Mouse (Mus musculus) heart, embryonic 14.5 days (tissue): ENCODE measurements around the gene Tmem212. TPM values are rescaled to one million over a fixed set of nuclear protein-coding genes. Genes with fewer than 3 reads are reported as not detected.
A peak's percentile ranks its signal among the peaks of the same experiment; 100 is the strongest.

Experiments
- ATAC-seq: fragments of 200-750 bp; cut with Nextera tagmentation; 2 replicates; pipeline ENCODE4 v1.8.0; 2017; ENCODE audit warnings: low read depth, moderate TSS enrichment; ENCODE audit not compliant: insufficient number of reproducible peaks, insufficient read depth, low FRiP score
- H3K27ac ChIP-seq, 2 experiments: fragments of 200-500 bp in 1 of 2; fragments of 300-500 bp in 1 of 2; sonication (generic) in 1 of 2; replicated peaks in 1 of 2; 2 replicates each; pipeline ENCODE4 v1.5.1; 2012 to 2014; ENCODE audit warnings: low read depth in 2 of 2, low read length in 2 of 2, control low read depth in 1 of 2, mild to moderate bottlenecking in 1 of 2, mixed read lengths in 1 of 2; ENCODE audit not compliant: control insufficient read depth in 1 of 2, insufficient read depth in 1 of 2
- H3K27me3 ChIP-seq: fragments of 300-500 bp; sonication (generic); 2 replicates; pipeline ENCODE4 v1.6.1; 2014; ENCODE audit warnings: mild to moderate bottlenecking, low read length, control low read depth; ENCODE audit not compliant: control insufficient read depth, insufficient read depth
- H3K36me3 ChIP-seq: fragments of 300-500 bp; sonication (generic); 2 replicates; pipeline ENCODE4 v1.6.1; 2014; ENCODE audit warnings: mild to moderate bottlenecking, control low read depth, low read length, mixed read lengths; ENCODE audit not compliant: control insufficient read depth, insufficient read depth
- H3K4me1 ChIP-seq, 2 experiments: fragments of 200-500 bp in 1 of 2; fragments of 300-500 bp in 1 of 2; sonication (generic) in 1 of 2; 2 replicates each; pipeline ENCODE4 v1.6.1; 2012 to 2014; ENCODE audit warnings: low read length in 2 of 2, control low read depth in 1 of 2, mixed read lengths in 1 of 2; ENCODE audit not compliant: control insufficient read depth in 2 of 2, insufficient read depth in 2 of 2
- H3K4me2 ChIP-seq: fragments of 300-500 bp; sonication (generic); 2 replicates; pipeline ENCODE4 v1.6.1; 2014; ENCODE audit warnings: mild to moderate bottlenecking, low read length
- H3K4me3 ChIP-seq, 2 experiments: fragments of 200-500 bp in 1 of 2; fragments of 300-500 bp in 1 of 2; sonication (generic) in 1 of 2; 2 replicates each; pipeline ENCODE4 v1.5.1; 2012 to 2014; ENCODE audit warnings: low read length in 2 of 2, mild to moderate bottlenecking in 2 of 2, control low read depth in 1 of 2, low read depth in 1 of 2, moderate library complexity in 1 of 2; ENCODE audit not compliant: control insufficient read depth in 1 of 2, insufficient read depth in 1 of 2
- H3K9ac ChIP-seq: fragments of 300-500 bp; sonication (generic); 2 replicates; pipeline ENCODE4 v1.6.1; 2014; ENCODE audit warnings: mild to moderate bottlenecking, low read length
- H3K9me3 ChIP-seq: fragments of 300-500 bp; sonication (generic); 2 replicates; pipeline ENCODE4 v1.6.1; 2016; ENCODE audit warnings: low read length, control low read depth; ENCODE audit not compliant: control insufficient read depth
- WGBS: fragments of 180-500 bp; shearing (Covaris S2); extraction: QIAGEN DNeasy Blood & Tissue Kit; methylation state at CpG from one replicate; pipeline ENCODE4 v1.1.7; 2014; 5-methylcytosine and 5-hydroxymethylcytosine counted together
- polyA plus RNA-seq: library from polyadenylated mRNA; unstranded; fragments of >200 nt; fragmentation: Nextera tagmentation; extraction: Ambion mirVana; gene quantifications from 2 replicates; pipeline ENCODE4 v1.2.1, GENCODE M21; 2014

Gene Tmem212
- polyA plus RNA-seq, 1 experiment from 2014 or later, result not detected

GRCm38 (mm10) chr3:27886578-27886977, 9.6 kb downstream of the Tmem212 start:
- no peak overlapping the region for H3K4me2 ChIP-seq
- H3K27me3 ChIP-seq, result no peaks in the 10 kb centered on the region
- H3K4me1 ChIP-seq, result peaks cover 13 to 33% of the 10 kb centered on the region in 2 experiments
- 24% methylated on average over 7 of the region's 7 CpGs for WGBS
- H3K36me3 ChIP-seq, result no peaks in the 10 kb centered on the region
- peak; percentile 58; the same call in 1 of the 2 replicates for ATAC-seq
- H3K27ac ChIP-seq, result peak overlapping the region in 1 of 2 experiments; percentile 62; a peak in 3 of 4 replicates
- H3K9ac ChIP-seq, result no peak overlapping the region
- H3K9me3 ChIP-seq, result no peaks in the 10 kb centered on the region
- no peak overlapping the region for H3K4me3 ChIP-seq

- H3K4me1 ChIP-seq, result peaks cover 13 to 33% of the 10 kb centered on the region in 2 experiments
- H3K4me3 ChIP-seq, result no peak overlapping the region
- H3K4me2 ChIP-seq, result no peak overlapping the region
- H3K36me3 ChIP-seq, result no peaks in the 10 kb centered on the region
- WGBS, result 87% methylated on average over 6 of the region's 6 CpGs
- H3K27me3 ChIP-seq, result no peaks in the 10 kb centered on the region
- H3K27ac ChIP-seq, result no peak overlapping the region
- no peak overlapping the region for H3K9ac ChIP-seq
- ATAC-seq, result no peak
- H3K9me3 ChIP-seq, result no peaks in the 10 kb centered on the region
These were observed 10.6 kb downstream of the Tmem212 start for GRCm38 (mm10) chr3:27885585-27885984.

GRCm38 (mm10) chr3:27881897-27882835, 14.0 kb downstream of the Tmem212 start:
- H3K9me3 ChIP-seq, result no peaks in the 10 kb centered on the region
- no peak for ATAC-seq
- H3K4me3 ChIP-seq, result no peak overlapping the region
- no peak overlapping the region for H3K9ac ChIP-seq
- H3K4me1 ChIP-seq, result peaks cover 11 to 21% of the 10 kb centered on the region in 2 experiments; a peak in 3 of 4 replicates
- WGBS, result 63% methylated on average over 6 of the region's 6 CpGs
- no peaks in the 10 kb centered on the region for H3K36me3 ChIP-seq
- H3K27me3 ChIP-seq, result no peaks in the 10 kb centered on the region
- no peak overlapping the region for H3K4me2 ChIP-seq
- H3K27ac ChIP-seq, result peak overlapping the region; percentile 9 to 53; a peak in 3 of 4 replicates

- no peak overlapping the region for H3K27ac ChIP-seq
- peaks cover 6 to 15% of the 10 kb centered on the region in 2 experiments; a peak in 3 of 4 replicates for H3K4me1 ChIP-seq
- H3K9ac ChIP-seq, result no peak overlapping the region
- WGBS, result 87% methylated on average over 7 of the region's 7 CpGs
- no peaks in the 10 kb centered on the region for H3K27me3 ChIP-seq
- H3K4me3 ChIP-seq, result no peak overlapping the region
- ATAC-seq, result no peak
- no peaks in the 10 kb centered on the region for H3K9me3 ChIP-seq
- no peaks in the 10 kb centered on the region for H3K36me3 ChIP-seq
- no peak overlapping the region for H3K4me2 ChIP-seq
These were observed 17.1 kb downstream of the Tmem212 start for GRCm38 (mm10) chr3:27878854-27879610.

GRCm38 (mm10) chr3:27873268-27874073, 22.7 kb downstream of the Tmem212 start:
- no peaks in the 10 kb centered on the region for H3K27me3 ChIP-seq
- H3K27ac ChIP-seq, result no peak overlapping the region
- H3K36me3 ChIP-seq, result no peaks in the 10 kb centered on the region
- no peak overlapping the region for H3K9ac ChIP-seq
- no peaks in the 10 kb centered on the region for H3K9me3 ChIP-seq
- no peak overlapping the region for H3K4me2 ChIP-seq
- no peaks in the 10 kb centered on the region for H3K4me1 ChIP-seq
- WGBS, result 76% methylated on average over 9 of the region's 9 CpGs
- no peak for ATAC-seq
- no peak overlapping the region for H3K4me3 ChIP-seq

GRCm38 (mm10) chr3:27872429-27872828, 23.7 kb downstream of the Tmem212 start:
- H3K36me3 ChIP-seq, result no peaks in the 10 kb centered on the region
- H3K4me2 ChIP-seq, result no peak overlapping the region
- no peak overlapping the region for H3K9ac ChIP-seq
- no peaks in the 10 kb centered on the region for H3K4me1 ChIP-seq
- ATAC-seq, result no peak
- no peak overlapping the region for H3K27ac ChIP-seq
- 79% methylated on average over 4 of the region's 4 CpGs for WGBS
- no peaks in the 10 kb centered on the region for H3K9me3 ChIP-seq
- H3K27me3 ChIP-seq, result no peaks in the 10 kb centered on the region
- H3K4me3 ChIP-seq, result no peak overlapping the region

- Histone ChIP-seq H3K36me3 (no peaks in the 10 kb centered on the region), H3K9ac (no peak overlapping the region), H3K9me3 (no peaks in the 10 kb centered on the region), H3K27me3 (no peaks in the 10 kb centered on the region), H3K4me2 (no peak overlapping the region), H3K4me1 (no peaks in the 10 kb centered on the region), H3K27ac (no peak overlapping the region), H3K4me3 (no peak overlapping the region)
- 80% methylated on average over 3 of the region's 3 CpGs for WGBS
- ATAC-seq, result no peak
These were observed 24.3 kb downstream of the Tmem212 start for GRCm38 (mm10) chr3:27871891-27872290.
